Mouse (Mus musculus): Measurements from ENCODE around the gene Olfr958. TPM values are rescaled to one million over a fixed set of nuclear protein-coding genes. Genes with fewer than 3 reads are reported as not detected.

The Olfr958 gene
- polyA plus RNA-seq, 1 experiment from 2014 or later: not detected

DNA sequence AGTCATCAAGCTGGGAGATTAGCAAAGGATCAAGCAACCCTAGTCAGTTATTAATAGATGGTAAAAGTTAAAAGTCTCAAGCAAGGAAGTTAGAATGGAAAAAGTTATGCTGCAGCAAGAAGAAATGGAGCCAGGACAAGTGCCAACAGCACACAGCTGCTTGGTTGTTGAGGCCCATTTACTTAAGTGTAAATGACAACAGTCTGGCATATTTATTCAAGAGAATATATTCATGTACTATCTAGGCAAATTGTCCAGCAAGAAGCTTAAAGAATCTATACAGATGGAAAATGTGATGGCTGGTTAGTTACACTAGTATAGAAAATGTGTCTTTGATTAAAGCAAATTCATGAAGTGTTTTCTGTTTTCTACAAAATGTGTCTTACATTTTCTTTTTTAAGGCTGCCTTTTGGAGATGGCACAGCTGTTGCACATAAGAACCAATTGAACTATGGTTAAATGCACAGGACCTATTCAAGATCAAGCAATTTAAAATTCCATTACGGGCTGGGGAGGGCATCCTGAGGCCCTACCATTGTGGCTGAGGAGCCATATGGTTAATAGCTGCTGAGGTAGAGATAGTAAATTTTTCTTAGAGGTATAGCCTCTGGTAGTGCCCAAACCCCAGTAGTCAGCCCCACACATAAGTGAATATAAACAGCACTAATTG lies 30.1 kb downstream of the Olfr958 start:
- H3K4me2 ChIP-seq (ENCODE audit: low read depth, low read length): no peak overlapping the region
- no peak overlapping the region for H3K27ac ChIP-seq (ENCODE audit: low read length)
- no peaks in the 10 kb centered on the region for H3K9me3 ChIP-seq (replicated peaks; ENCODE audit: control insufficient read depth, low read length)
- H3K36me3 ChIP-seq (ENCODE audit: control insufficient read depth, insufficient read depth, low read length): no peaks in the 10 kb centered on the region
- H3K4me3 ChIP-seq (replicated peaks; ENCODE audit: low read length): no peak overlapping the region
- H3K9ac ChIP-seq (ENCODE audit: low read length): no peak overlapping the region
- no peak for ATAC-seq (ENCODE audit: insufficient read depth, low FRiP score)
- 58% methylated on average over 1 of the region's 1 CpGs for WGBS
- no peaks in the 10 kb centered on the region for H3K4me1 ChIP-seq (ENCODE audit: control insufficient read depth, insufficient read depth, low read length)
- no peaks in the 10 kb centered on the region for H3K27me3 ChIP-seq (ENCODE audit: control insufficient read depth, insufficient read depth, low read length)

DNA sequence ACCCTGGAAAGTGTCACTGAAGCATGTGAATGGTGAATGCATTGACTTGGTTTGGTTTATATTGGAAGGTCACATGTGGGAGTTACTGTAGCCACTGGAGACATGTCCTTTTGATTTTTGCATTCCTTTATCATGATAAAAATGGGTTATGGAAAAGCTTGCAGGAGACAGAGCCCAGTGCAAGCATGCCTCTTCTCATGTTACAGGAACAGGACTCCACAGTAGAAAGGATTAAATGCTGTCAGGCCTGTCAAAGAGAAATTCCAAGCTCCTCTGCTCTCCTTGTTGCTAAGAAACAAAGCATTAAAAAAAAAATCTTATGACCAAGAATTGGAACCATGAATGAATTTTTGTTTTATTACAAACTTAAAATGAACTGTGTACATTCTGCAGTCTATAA lies 35.3 kb downstream of the Olfr958 start:
- Histone ChIP-seq H3K9me3 (replicated peaks; ENCODE audit: control insufficient read depth, low read length) (no peaks in the 10 kb centered on the region), H3K27ac (ENCODE audit: low read length) (no peak overlapping the region), H3K27me3 (ENCODE audit: control insufficient read depth, insufficient read depth, low read length) (no peaks in the 10 kb centered on the region), H3K36me3 (ENCODE audit: control insufficient read depth, insufficient read depth, low read length) (no peaks in the 10 kb centered on the region), H3K4me2 (ENCODE audit: low read depth, low read length) (no peak overlapping the region), H3K4me3 (replicated peaks; ENCODE audit: low read length) (no peak overlapping the region), H3K4me1 (ENCODE audit: control insufficient read depth, insufficient read depth, low read length) (no peaks in the 10 kb centered on the region), H3K9ac (ENCODE audit: low read length) (no peak overlapping the region)
- ATAC-seq (ENCODE audit: insufficient read depth, low FRiP score): no peak

DNA sequence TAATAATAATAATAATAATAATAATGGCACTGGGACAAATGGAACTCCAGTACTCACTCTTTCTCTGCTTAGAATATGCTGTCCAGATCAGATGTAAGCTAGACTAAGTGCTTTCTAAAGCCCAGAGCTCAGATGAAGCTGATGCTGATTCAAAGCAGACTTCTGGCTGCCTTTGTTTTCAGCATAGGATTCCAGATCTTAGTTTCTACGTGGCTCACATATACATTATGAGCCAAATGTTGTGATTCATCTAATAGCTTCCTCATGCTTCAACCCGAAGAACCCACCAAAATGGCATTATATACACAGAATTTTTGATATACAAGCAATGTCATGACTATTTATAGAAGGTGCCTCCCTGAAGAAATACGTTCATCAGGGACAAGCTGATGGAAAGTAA lies 38.3 kb downstream of the Olfr958 start, which contains the start of gene Olfr957:
Olfr957 (minus strand) TSS at position 279 of the 400 bp plus-strand sequence.
- no peaks in the 10 kb centered on the region for H3K36me3 ChIP-seq (ENCODE audit: control insufficient read depth, insufficient read depth, low read length)
- no peak within 1 kb of the TSS for H3K4me3 ChIP-seq (replicated peaks; ENCODE audit: low read length)
- H3K9me3 ChIP-seq (replicated peaks; ENCODE audit: control insufficient read depth, low read length): no peaks in the 10 kb centered on the region
- H3K27me3 ChIP-seq (ENCODE audit: control insufficient read depth, insufficient read depth, low read length): no peaks in the 10 kb centered on the region
- no peak within 1 kb of the TSS for H3K9ac ChIP-seq (ENCODE audit: low read length)
- H3K4me1 ChIP-seq (ENCODE audit: control insufficient read depth, insufficient read depth, low read length): no peaks in the 10 kb centered on the region
- no peak within 1 kb of the TSS for H3K4me2 ChIP-seq (ENCODE audit: low read depth, low read length)
- 48% methylated on average over 3 of the region's 3 CpGs for WGBS
- ATAC-seq (ENCODE audit: insufficient read depth, low FRiP score): no peak
- H3K27ac ChIP-seq (ENCODE audit: low read length): no peak within 1 kb of the TSS

DNA sequence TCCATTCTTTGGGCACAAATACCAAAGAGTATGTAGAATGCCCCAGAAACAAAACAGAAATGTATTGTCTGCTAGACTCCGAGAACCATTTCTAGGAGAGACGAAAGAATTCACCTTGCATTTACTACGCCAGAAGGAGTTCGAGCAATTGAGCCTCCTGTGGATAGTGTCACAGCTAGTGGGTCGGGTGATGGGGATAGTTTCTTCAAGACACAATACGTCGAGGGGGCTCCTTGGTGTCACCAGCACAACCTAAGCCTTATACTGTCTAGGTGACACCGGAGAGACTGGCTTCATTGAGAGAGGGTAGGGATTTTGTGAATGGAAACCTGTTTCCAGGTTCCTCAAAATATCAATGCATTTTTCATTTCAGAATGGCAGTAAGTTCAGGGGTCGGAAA lies 44.4 kb downstream of the Olfr958 start:
- Histone ChIP-seq H3K27ac (ENCODE audit: low read length) (no peak overlapping the region), H3K9me3 (replicated peaks; ENCODE audit: control insufficient read depth, low read length) (no peaks in the 10 kb centered on the region), H3K4me3 (replicated peaks; ENCODE audit: low read length) (no peak overlapping the region), H3K27me3 (ENCODE audit: control insufficient read depth, insufficient read depth, low read length) (no peaks in the 10 kb centered on the region), H3K4me1 (ENCODE audit: control insufficient read depth, insufficient read depth, low read length) (no peaks in the 10 kb centered on the region), H3K4me2 (ENCODE audit: low read depth, low read length) (no peak overlapping the region), H3K36me3 (ENCODE audit: control insufficient read depth, insufficient read depth, low read length) (no peaks in the 10 kb centered on the region), H3K9ac (ENCODE audit: low read length) (no peak overlapping the region)
- WGBS: 77% methylated on average over 9 of the region's 9 CpGs
- no peak for ATAC-seq (ENCODE audit: insufficient read depth, low FRiP score)

DNA sequence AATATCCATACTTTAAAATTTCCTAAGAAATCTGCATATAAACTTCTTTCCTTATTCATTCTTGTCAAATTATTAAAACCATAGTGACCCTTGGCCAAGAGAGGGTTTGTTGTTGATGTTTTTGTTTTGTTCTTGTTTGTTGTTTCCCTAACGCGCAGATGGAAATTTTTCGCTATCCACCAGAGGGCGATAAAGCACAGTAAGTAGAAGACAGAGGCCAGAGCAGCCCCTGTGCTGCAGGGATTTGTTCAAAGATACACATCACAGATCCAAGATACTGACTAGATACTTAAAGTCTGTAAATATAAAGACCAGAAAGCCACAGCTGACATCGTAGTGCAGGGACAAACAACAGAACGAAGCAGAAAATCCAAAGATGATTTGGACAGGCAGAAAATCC lies 44.9 kb downstream of the Olfr958 start:
- Histone ChIP-seq H3K27ac (ENCODE audit: low read length) (no peak overlapping the region), H3K36me3 (ENCODE audit: control insufficient read depth, insufficient read depth, low read length) (no peaks in the 10 kb centered on the region), H3K4me3 (replicated peaks; ENCODE audit: low read length) (no peak overlapping the region), H3K27me3 (ENCODE audit: control insufficient read depth, insufficient read depth, low read length) (no peaks in the 10 kb centered on the region), H3K9me3 (replicated peaks; ENCODE audit: control insufficient read depth, low read length) (no peaks in the 10 kb centered on the region), H3K4me2 (ENCODE audit: low read depth, low read length) (no peak overlapping the region), H3K4me1 (ENCODE audit: control insufficient read depth, insufficient read depth, low read length) (no peaks in the 10 kb centered on the region), H3K9ac (ENCODE audit: low read length) (no peak overlapping the region)
- no peak for ATAC-seq (ENCODE audit: insufficient read depth, low FRiP score)
- WGBS: 6% methylated on average over 6 of the region's 6 CpGs

Other genes starting within 250 kb of the Olfr958 start
- not detected in 2 replicates for gene Olfr948, start 228.0 kb downstream of the Olfr958 start, polyA plus RNA-seq (2015; fragmentation: Nextera tagmentation; extraction: Ambion mirVana)
- not detected in 2 replicates for gene Olfr951, start 166.6 kb downstream of the Olfr958 start, polyA plus RNA-seq (2015; fragmentation: Nextera tagmentation; extraction: Ambion mirVana)
- not detected in 2 replicates for gene Olfr952, start 126.9 kb downstream of the Olfr958 start, polyA plus RNA-seq (2015; fragmentation: Nextera tagmentation; extraction: Ambion mirVana)
- not detected in 2 replicates for gene Olfr954, start 97.4 kb downstream of the Olfr958 start, polyA plus RNA-seq (2015; fragmentation: Nextera tagmentation; extraction: Ambion mirVana)
- gene Olfr955, start 82.1 kb downstream of the Olfr958 start, polyA plus RNA-seq (2015; fragmentation: Nextera tagmentation; extraction: Ambion mirVana): not detected in 2 replicates
- not detected in 2 replicates for gene Olfr44, start 60.1 kb downstream of the Olfr958 start, polyA plus RNA-seq (2015; fragmentation: Nextera tagmentation; extraction: Ambion mirVana)
- not detected in 2 replicates for gene Olfr957, start 38.2 kb downstream of the Olfr958 start, polyA plus RNA-seq (2015; fragmentation: Nextera tagmentation; extraction: Ambion mirVana)
- gene Olfr959, start 21.5 kb upstream of the Olfr958 start, polyA plus RNA-seq (2015; fragmentation: Nextera tagmentation; extraction: Ambion mirVana): not detected in 2 replicates
- gene AW551984, start 50.3 kb upstream of the Olfr958 start, polyA plus RNA-seq (2015; fragmentation: Nextera tagmentation; extraction: Ambion mirVana): 30.5 and 40.5 TPM in 2 replicates
- not detected in 2 replicates for gene Olfr148, start 56.6 kb upstream of the Olfr958 start, polyA plus RNA-seq (2015; fragmentation: Nextera tagmentation; extraction: Ambion mirVana)
- gene Olfr960, start 67.3 kb upstream of the Olfr958 start, polyA plus RNA-seq (2015; fragmentation: Nextera tagmentation; extraction: Ambion mirVana): not detected in 2 replicates
- not detected in 2 replicates for gene Olfr961, start 91.0 kb upstream of the Olfr958 start, polyA plus RNA-seq (2015; fragmentation: Nextera tagmentation; extraction: Ambion mirVana)
- gene Olfr963, start 113.2 kb upstream of the Olfr958 start, polyA plus RNA-seq (2015; fragmentation: Nextera tagmentation; extraction: Ambion mirVana): not detected in 2 replicates
- gene Olfr149, start 153.1 kb upstream of the Olfr958 start, polyA plus RNA-seq (2015; fragmentation: Nextera tagmentation; extraction: Ambion mirVana): not detected in 2 replicates
- gene Olfr965, start 157.3 kb upstream of the Olfr958 start, polyA plus RNA-seq (2015; fragmentation: Nextera tagmentation; extraction: Ambion mirVana): not detected in 2 replicates
- not detected in 2 replicates for gene Olfr150, start 176.9 kb upstream of the Olfr958 start, polyA plus RNA-seq (2015; fragmentation: Nextera tagmentation; extraction: Ambion mirVana)
- not detected in 2 replicates for gene Olfr967, start 192.2 kb upstream of the Olfr958 start, polyA plus RNA-seq (2015; fragmentation: Nextera tagmentation; extraction: Ambion mirVana)
- gene Olfr968, start 229.2 kb upstream of the Olfr958 start, polyA plus RNA-seq (2015; fragmentation: Nextera tagmentation; extraction: Ambion mirVana): not detected in 2 replicates
- not detected in 2 replicates for gene Olfr969, start 236.9 kb upstream of the Olfr958 start, polyA plus RNA-seq (2015; fragmentation: Nextera tagmentation; extraction: Ambion mirVana)